Mouse (Mus musculus): ENCODE measurements at regions not wholly inside any gene's neighbourhood (a gene's known extent, or its start where the extent isn't known, plus 50 kb on each side); places are given as distances from the start of the nearest gene placed in this dataset.
A peak's percentile ranks its signal among the peaks of the same experiment; 100 is the strongest.

DNA sequence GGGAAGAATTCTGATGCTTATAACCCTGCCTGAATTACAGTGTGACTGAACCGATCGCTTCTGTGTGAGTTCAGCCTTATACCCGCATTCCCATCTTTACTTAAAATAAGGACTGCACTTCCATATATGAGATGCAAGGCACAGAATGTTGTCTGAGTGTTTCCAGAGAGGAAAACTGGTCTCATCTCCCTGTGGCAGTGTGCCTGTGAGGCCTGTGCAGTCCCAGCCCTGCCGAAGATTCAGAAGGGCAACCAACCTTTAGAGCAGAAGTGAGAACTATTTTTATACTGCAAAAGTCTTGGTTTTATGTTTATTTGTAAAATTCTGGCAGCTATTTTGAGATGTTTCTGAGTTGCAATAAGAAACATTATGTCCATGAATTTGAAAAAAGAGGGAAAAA, 432.5 kb downstream of the Rnf144a start:
- Histone ChIP-seq H3K36me3 (ENCODE audit: insufficient read depth, low read length) (no peaks in the 10 kb centered on the region), H3K4me3 (ENCODE audit: low read length) (no peak overlapping the region), H3K4me1 (ENCODE audit: insufficient read depth, low read length) (no peaks in the 10 kb centered on the region), H3K27ac (no peak overlapping the region), H3K4me2 (ENCODE audit: low read depth, low read length) (no peak overlapping the region), H3K9ac (replicated peaks; ENCODE audit: low read length) (no peak overlapping the region), H3K9me3 (ENCODE audit: low read length) (no peaks in the 10 kb centered on the region), H3K27me3 (ENCODE audit: insufficient read depth, low read length) (no peaks in the 10 kb centered on the region)
- ATAC-seq (no peak), DNase-seq (ENCODE audit: low spot score) (no peak)
- TF ChIP-seq CTCF (IDR thresholded peaks at IDR 0.05; ENCODE audit: low read depth), result no peak
- WGBS, result 96% methylated on average over 4 of the region's 4 CpGs

DNA sequence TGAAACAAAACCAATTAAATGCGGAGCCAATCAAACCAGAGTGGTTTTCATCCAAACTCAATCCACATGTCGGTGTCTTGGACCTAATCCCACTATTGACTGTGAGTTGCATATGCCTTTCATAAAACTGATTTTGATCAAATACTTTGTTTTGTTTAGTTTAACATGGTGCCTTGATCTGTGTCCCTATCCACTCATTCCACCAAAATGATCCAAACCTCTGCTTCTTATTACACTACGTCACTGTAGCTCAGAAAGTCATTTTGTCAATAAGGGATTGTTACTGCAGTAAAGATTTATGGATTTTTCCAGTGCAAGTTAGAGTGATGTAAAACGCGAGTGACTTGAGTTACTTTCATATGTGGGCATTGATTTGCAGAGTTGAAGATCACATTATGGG, 436.7 kb downstream of the Rnf144a start:
- no peaks in the 10 kb centered on the region for H3K9me3 ChIP-seq (ENCODE audit: low read length)
- no peak overlapping the region for H3K4me2 ChIP-seq (ENCODE audit: low read depth, low read length)
- WGBS, result 92% methylated on average over 5 of the region's 5 CpGs
- H3K36me3 ChIP-seq (ENCODE audit: insufficient read depth, low read length), result no peaks in the 10 kb centered on the region
- H3K9ac ChIP-seq (replicated peaks; ENCODE audit: low read length), result no peak overlapping the region
- no peak overlapping the region for H3K27ac ChIP-seq
- H3K4me1 ChIP-seq (ENCODE audit: insufficient read depth, low read length), result no peaks in the 10 kb centered on the region
- no peak for TF ChIP-seq CTCF (IDR thresholded peaks at IDR 0.05; ENCODE audit: low read depth)
- no peak for ATAC-seq
- no peak overlapping the region for H3K4me3 ChIP-seq (ENCODE audit: low read length)
- no peaks in the 10 kb centered on the region for H3K27me3 ChIP-seq (ENCODE audit: insufficient read depth, low read length)
- no peak for DNase-seq (ENCODE audit: low spot score)

DNA sequence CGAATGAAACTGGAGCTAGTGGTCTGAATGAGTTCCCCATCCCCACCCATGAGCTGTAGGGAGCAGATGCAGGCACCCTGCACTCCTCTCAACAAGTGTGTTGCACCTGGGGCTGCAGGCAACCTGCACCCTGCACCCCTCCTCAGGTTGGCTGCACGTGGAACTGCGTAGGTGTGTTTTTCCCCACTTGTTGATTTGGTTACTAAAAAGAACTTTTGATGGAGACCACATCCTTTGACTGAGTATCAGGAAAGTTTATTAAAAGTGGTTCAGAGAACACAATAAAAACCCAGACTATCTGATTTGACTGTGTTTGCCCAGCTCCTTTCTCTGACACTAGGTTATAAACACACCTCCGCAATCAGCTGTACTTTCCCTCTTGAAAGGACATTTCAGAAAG, 456.5 kb downstream of the Rnf144a start:
- WGBS, result 87% methylated on average over 4 of the region's 4 CpGs

GRCm38 (mm10) chr12:25957547-25957946, 457.5 kb downstream of the Rnf144a start:
- TF ChIP-seq CTCF (IDR thresholded peaks at IDR 0.05; ENCODE audit: low read depth), result no peak
- 97% methylated on average over 1 of the region's 1 CpGs for WGBS

More for the DNA sequence above, 456.5 kb downstream of the Rnf144a start:
- Histone ChIP-seq H3K9me3 (ENCODE audit: low read length) (no peaks in the 10 kb centered on the region), H3K9ac (replicated peaks; ENCODE audit: low read length) (no peak overlapping the region), H3K36me3 (ENCODE audit: insufficient read depth, low read length) (no peaks in the 10 kb centered on the region), H3K27ac (no peak overlapping the region), H3K27me3 (ENCODE audit: insufficient read depth, low read length) (no peaks in the 10 kb centered on the region), H3K4me1 (ENCODE audit: insufficient read depth, low read length) (no peaks in the 10 kb centered on the region), H3K4me2 (ENCODE audit: low read depth, low read length) (no peak overlapping the region), H3K4me3 (ENCODE audit: low read length) (no peak overlapping the region)
- ATAC-seq, result no peak
- TF ChIP-seq CTCF (IDR thresholded peaks at IDR 0.05; ENCODE audit: low read depth), result no peak
- DNase-seq (ENCODE audit: low spot score), result no peak

DNA sequence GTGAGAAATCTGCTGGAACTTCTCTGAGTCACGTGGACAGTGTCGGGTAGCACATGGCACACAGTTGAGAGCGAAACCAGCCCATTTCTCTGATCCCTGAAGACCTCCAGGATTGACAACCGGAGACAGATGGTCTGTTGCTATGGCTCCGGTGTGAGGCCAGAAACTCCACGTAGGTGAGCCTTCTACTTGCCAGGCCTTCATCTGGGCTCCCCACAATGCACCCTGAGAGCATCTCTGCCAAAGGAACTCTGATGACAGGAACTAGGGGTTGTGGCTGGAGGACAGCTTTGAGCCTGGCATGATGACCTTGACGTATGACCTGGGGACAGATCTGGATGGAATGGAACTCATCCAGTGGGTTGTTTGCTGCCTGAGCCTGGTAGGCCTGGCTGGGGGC, 467.9 kb downstream of the Rnf144a start:
- TF ChIP-seq CTCF (IDR thresholded peaks at IDR 0.05; ENCODE audit: low read depth), result no peak
- Histone ChIP-seq H3K4me2 (ENCODE audit: low read depth, low read length) (no peak overlapping the region), H3K36me3 (ENCODE audit: insufficient read depth, low read length) (no peaks in the 10 kb centered on the region), H3K27me3 (ENCODE audit: insufficient read depth, low read length) (no peaks in the 10 kb centered on the region), H3K9ac (replicated peaks; ENCODE audit: low read length) (no peak overlapping the region), H3K4me1 (ENCODE audit: insufficient read depth, low read length) (no peaks in the 10 kb centered on the region), H3K27ac (no peak overlapping the region), H3K4me3 (ENCODE audit: low read length) (no peak overlapping the region), H3K9me3 (ENCODE audit: low read length) (no peaks in the 10 kb centered on the region)
- DNase-seq (ENCODE audit: low spot score) (peak; percentile 42), ATAC-seq (peak; percentile 47; the same call in 1 of the 2 replicates)
- 60% methylated on average over 7 of the region's 7 CpGs for WGBS

More at GRCm38 (mm10) chr12:25957547-25957946, 457.5 kb downstream of the Rnf144a start:
- no peak overlapping the region for H3K27ac ChIP-seq
- H3K4me2 ChIP-seq (ENCODE audit: low read depth, low read length), result no peak overlapping the region
- H3K4me1 ChIP-seq (ENCODE audit: insufficient read depth, low read length), result no peaks in the 10 kb centered on the region
- H3K36me3 ChIP-seq (ENCODE audit: insufficient read depth, low read length), result no peaks in the 10 kb centered on the region
- ATAC-seq (no peak), DNase-seq (ENCODE audit: low spot score) (no peak)
- no peak overlapping the region for H3K9ac ChIP-seq (replicated peaks; ENCODE audit: low read length)
- H3K4me3 ChIP-seq (ENCODE audit: low read length), result no peak overlapping the region
- H3K9me3 ChIP-seq (ENCODE audit: low read length), result no peaks in the 10 kb centered on the region
- H3K27me3 ChIP-seq (ENCODE audit: insufficient read depth, low read length), result no peaks in the 10 kb centered on the region

DNA sequence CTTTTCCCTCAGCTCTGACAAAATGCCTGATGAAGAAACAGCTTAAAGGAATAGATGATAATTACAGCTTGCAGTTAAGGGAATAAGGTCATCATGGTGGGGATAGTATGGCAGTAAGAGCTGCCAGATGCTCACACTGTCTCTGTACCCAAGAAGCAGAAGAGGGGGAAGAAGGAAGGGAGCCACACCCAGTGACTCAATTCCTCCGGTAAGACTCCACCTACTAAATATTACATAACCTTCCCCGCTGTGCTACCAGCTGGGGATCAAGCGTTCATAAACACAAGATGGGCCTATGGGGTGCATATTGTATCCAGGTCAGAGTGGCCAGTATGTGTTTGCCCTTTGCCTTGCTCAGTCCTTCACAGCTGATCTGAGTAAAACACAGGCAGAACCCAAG, 468.9 kb downstream of the Rnf144a start:
- no peak for DNase-seq (ENCODE audit: low spot score)
- ATAC-seq, result no peak
- H3K27ac ChIP-seq, result no peak overlapping the region
- H3K4me1 ChIP-seq (ENCODE audit: insufficient read depth, low read length), result no peaks in the 10 kb centered on the region
- H3K36me3 ChIP-seq (ENCODE audit: insufficient read depth, low read length), result no peaks in the 10 kb centered on the region
- H3K4me2 ChIP-seq (ENCODE audit: low read depth, low read length), result no peak overlapping the region
- H3K4me3 ChIP-seq (ENCODE audit: low read length), result no peak overlapping the region
- TF ChIP-seq CTCF (IDR thresholded peaks at IDR 0.05; ENCODE audit: low read depth), result no peak
- H3K9me3 ChIP-seq (ENCODE audit: low read length), result no peaks in the 10 kb centered on the region
- WGBS, result 74% methylated on average over 3 of the region's 3 CpGs
- no peaks in the 10 kb centered on the region for H3K27me3 ChIP-seq (ENCODE audit: insufficient read depth, low read length)
- no peak overlapping the region for H3K9ac ChIP-seq (replicated peaks; ENCODE audit: low read length)

GRCm38 (mm10) chr12:25938856-25939255, 476.2 kb downstream of the Rnf144a start:
- H3K4me2 ChIP-seq (ENCODE audit: low read depth, low read length), result no peak overlapping the region
- TF ChIP-seq CTCF (IDR thresholded peaks at IDR 0.05; ENCODE audit: low read depth), result no peak
- no peak overlapping the region for H3K9ac ChIP-seq (replicated peaks; ENCODE audit: low read length)
- no peaks in the 10 kb centered on the region for H3K36me3 ChIP-seq (ENCODE audit: insufficient read depth, low read length)
- ATAC-seq (no peak), DNase-seq (ENCODE audit: low spot score) (peak; percentile 21)
- no peaks in the 10 kb centered on the region for H3K27me3 ChIP-seq (ENCODE audit: insufficient read depth, low read length)
- H3K9me3 ChIP-seq (ENCODE audit: low read length), result no peaks in the 10 kb centered on the region
- H3K4me1 ChIP-seq (ENCODE audit: insufficient read depth, low read length), result no peaks in the 10 kb centered on the region
- H3K27ac ChIP-seq, result no peak overlapping the region
- 57% methylated on average over 6 of the region's 6 CpGs for WGBS
- no peak overlapping the region for H3K4me3 ChIP-seq (ENCODE audit: low read length)
